Mouse (Mus musculus) forebrain, embryonic 16.5 days (tissue): ENCODE measurements around the gene Caprin1. TPM values are rescaled to one million over a fixed set of nuclear protein-coding genes. Genes with fewer than 3 reads are reported as not detected.
A peak's percentile ranks its signal among the peaks of the same experiment; 100 is the strongest.

Source experiments
- ATAC-seq: fragments of 200-750 bp; cut with Nextera tagmentation; 2 replicates; pipeline ENCODE4 v1.8.0; 2017; ENCODE audit warnings: mild to moderate bottlenecking, moderate library complexity
- H3K27ac ChIP-seq: fragments of 300-500 bp; sonication (generic); 2 replicates; pipeline ENCODE4 v1.5.1; 2014; ENCODE audit warnings: low read length, control low read depth
- H3K27me3 ChIP-seq: fragments of 300-500 bp; sonication (generic); replicated peaks from 2 replicates; pipeline ENCODE4 v1.6.1; 2014; ENCODE audit warnings: low read length; ENCODE audit not compliant: control insufficient read depth, insufficient read depth
- H3K36me3 ChIP-seq: fragments of 300-500 bp; sonication (generic); 2 replicates; pipeline ENCODE4 v1.6.1; 2014; ENCODE audit not compliant: control insufficient read depth, insufficient read depth
- H3K4me1 ChIP-seq: fragments of 300-500 bp; sonication (generic); replicated peaks from 2 replicates; pipeline ENCODE4 v1.6.1; 2014; ENCODE audit warnings: low read length; ENCODE audit not compliant: control insufficient read depth, insufficient read depth
- H3K4me2 ChIP-seq: fragments of 300-500 bp; sonication (generic); 2 replicates; pipeline ENCODE4 v1.6.1; 2014; ENCODE audit warnings: mild to moderate bottlenecking, low read length, control low read depth
- H3K4me3 ChIP-seq: fragments of 300-500 bp; sonication (generic); replicated peaks from 2 replicates; pipeline ENCODE4 v1.5.1; 2014; ENCODE audit warnings: mild to moderate bottlenecking, low read length, control low read depth
- H3K9ac ChIP-seq: fragments of 300-500 bp; sonication (generic); replicated peaks from 2 replicates; pipeline ENCODE4 v1.6.1; 2014; ENCODE audit warnings: low read depth, low read length, control low read depth
- H3K9me3 ChIP-seq: fragments of 300-500 bp; sonication (generic); 2 replicates; pipeline ENCODE4 v1.6.1; 2016; ENCODE audit warnings: low read length; ENCODE audit not compliant: control insufficient read depth
- WGBS: fragments of 180-500 bp; shearing (Covaris S2); extraction: QIAGEN DNeasy Blood & Tissue Kit; methylation state at CpG from one replicate; pipeline ENCODE4 v1.1.7; 2014; 5-methylcytosine and 5-hydroxymethylcytosine counted together
- polyA plus RNA-seq: library from polyadenylated mRNA; unstranded; fragments of >200 nt; fragmentation: Nextera tagmentation; extraction: Ambion mirVana; gene quantifications from 2 replicates; pipeline ENCODE4 v1.2.1, GENCODE M21; 2015

Gene Caprin1
- polyA plus RNA-seq, 1 experiment from 2014 or later: 472 TPM

- no peaks in the 10 kb centered on the region for H3K36me3 ChIP-seq
- ATAC-seq: no peak
- no peaks in the 10 kb centered on the region for H3K4me1 ChIP-seq
Observed at GRCm38 (mm10) chr2:103808466-103808865, 11.0 kb upstream of the Caprin1 start.

DNA sequence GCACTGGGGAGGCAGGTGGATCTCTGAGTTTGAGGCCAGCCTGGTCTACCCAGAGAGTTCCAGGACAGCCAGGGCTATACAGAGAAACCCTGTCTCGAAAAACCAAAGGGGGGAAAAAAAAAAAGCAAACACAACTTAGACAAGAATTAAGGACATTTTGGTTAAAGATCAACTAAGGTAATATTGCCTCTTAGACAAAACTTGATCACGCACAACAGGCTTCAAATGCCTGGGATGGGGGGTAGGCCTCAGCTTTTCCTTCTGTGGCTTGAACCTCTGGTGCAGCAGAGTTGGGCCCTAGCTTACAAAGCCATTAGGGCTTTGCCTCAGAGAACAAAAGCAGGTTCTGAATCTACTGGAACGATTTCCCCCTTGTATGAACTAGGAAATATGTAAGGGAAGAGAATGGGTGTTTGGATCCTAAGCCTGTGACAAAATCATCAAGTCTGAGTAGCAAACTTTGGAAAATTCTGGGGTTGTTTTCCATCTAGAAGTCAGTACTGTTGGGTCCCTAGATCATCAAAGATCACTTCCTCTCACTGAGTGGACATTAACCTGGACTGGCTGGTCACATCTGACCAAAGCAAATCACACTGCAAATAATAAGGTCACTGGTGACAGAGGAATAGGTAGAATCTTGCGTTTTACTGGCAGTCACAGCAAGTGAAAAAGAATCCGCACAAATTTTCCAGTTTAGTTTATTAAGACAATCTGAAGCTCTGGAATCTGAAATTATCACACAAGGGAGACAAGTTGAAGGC is 6.5 kb upstream of the Caprin1 start:
- H3K9me3 ChIP-seq: no peaks in the 10 kb centered on the region
- H3K4me3 ChIP-seq: no peak overlapping the region
- H3K36me3 ChIP-seq: no peaks in the 10 kb centered on the region
- no peaks in the 10 kb centered on the region for H3K4me1 ChIP-seq
- 90% methylated on average over 5 of the region's 5 CpGs for WGBS
- H3K27me3 ChIP-seq: no peaks in the 10 kb centered on the region
- H3K4me2 ChIP-seq: no peak overlapping the region
- H3K9ac ChIP-seq: no peak overlapping the region
- ATAC-seq: no peak
- H3K27ac ChIP-seq: no peak overlapping the region

More at GRCm38 (mm10) chr2:103808466-103808865, 11.0 kb upstream of the Caprin1 start:
- H3K9me3 ChIP-seq: no peaks in the 10 kb centered on the region
- H3K27me3 ChIP-seq: no peaks in the 10 kb centered on the region
- no peak overlapping the region for H3K9ac ChIP-seq
- H3K27ac ChIP-seq: no peak overlapping the region
- H3K4me2 ChIP-seq: no peak overlapping the region
- no peak overlapping the region for H3K4me3 ChIP-seq

GRCm38 (mm10) chr2:103802422-103802821 is 5.0 kb upstream of the Caprin1 start:
- Histone ChIP-seq H3K27me3 (no peaks in the 10 kb centered on the region), H3K36me3 (no peaks in the 10 kb centered on the region), H3K4me3 (no peak overlapping the region), H3K27ac (no peak overlapping the region), H3K9me3 (no peaks in the 10 kb centered on the region), H3K4me2 (no peak overlapping the region), H3K4me1 (peaks cover 6% of the 10 kb centered on the region; the same call in 1 of the 2 replicates), H3K9ac (no peak overlapping the region)
- no peak for ATAC-seq
- 94% methylated on average over 1 of the region's 1 CpGs for WGBS

DNA sequence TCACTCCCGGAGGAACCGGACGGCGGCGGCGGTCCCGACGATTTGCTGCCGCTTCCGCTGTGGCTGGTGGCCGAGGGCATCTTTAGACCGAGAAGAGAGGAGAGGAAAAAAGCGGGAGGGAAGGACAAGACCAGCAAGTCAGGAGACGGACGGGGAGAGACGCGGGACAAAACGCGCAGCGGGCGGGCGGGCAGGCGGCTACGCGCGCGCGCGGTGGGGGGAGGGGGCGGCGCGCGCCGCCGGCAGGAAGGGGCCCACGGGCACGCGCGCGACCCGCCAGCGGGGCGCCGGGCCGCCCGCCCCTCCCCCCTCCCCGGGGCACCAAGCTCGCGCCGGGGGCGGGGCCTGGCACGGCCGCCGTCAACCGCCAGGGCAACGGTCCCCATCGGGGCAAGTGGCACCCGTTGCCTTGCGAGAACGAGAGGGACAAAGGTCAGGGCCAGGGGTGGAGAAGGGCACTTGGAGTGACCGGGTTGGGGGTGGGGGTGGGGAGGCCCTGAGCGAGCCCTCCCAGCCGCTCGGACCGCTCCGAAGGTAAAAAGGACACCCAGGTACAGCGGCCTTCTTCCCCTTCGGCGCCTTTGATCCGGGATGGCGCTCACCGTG is 485 bp downstream of the Caprin1 start:
- 0% methylated on average over 39 of the region's 72 CpGs for WGBS
- ATAC-seq: peak; percentile 31
- Histone ChIP-seq H3K27ac (peak overlapping the region; percentile 99), H3K9ac (peak overlapping the region; percentile 99), H3K4me3 (peak overlapping the region; percentile 99), H3K4me1 (peaks cover 24% of the 10 kb centered on the region), H3K36me3 (0 out of 2 replicates have a peak, but pooled peaks cover 3% of the 10 kb centered on the region), H3K4me2 (peak overlapping the region; percentile 81), H3K9me3 (no peaks in the 10 kb centered on the region), H3K27me3 (no peaks in the 10 kb centered on the region)

GRCm38 (mm10) chr2:103796211-103796860 is 1.1 kb downstream of the Caprin1 start:
- peak; percentile 43 for ATAC-seq
- Histone ChIP-seq H3K27me3 (no peaks in the 10 kb centered on the region), H3K4me2 (peak overlapping the region; percentile 52), H3K27ac (peak overlapping the region; percentile 99), H3K4me3 (peak overlapping the region; percentile 99), H3K4me1 (peaks cover 26% of the 10 kb centered on the region), H3K36me3 (0 out of 2 replicates have a peak, but pooled peaks cover 3% of the 10 kb centered on the region), H3K9me3 (no peaks in the 10 kb centered on the region), H3K9ac (peak overlapping the region; percentile 99)
- under 1% methylated on average over 42 of the region's 42 CpGs for WGBS

- H3K27me3 ChIP-seq: no peaks in the 10 kb centered on the region
- peak overlapping the region; percentile 99 for H3K9ac ChIP-seq
- peak; percentile 77 for ATAC-seq
- peak overlapping the region; percentile 52 for H3K4me2 ChIP-seq
- no peaks in the 10 kb centered on the region for H3K9me3 ChIP-seq
- WGBS: under 1% methylated on average over 11 of the region's 11 CpGs
- peaks cover 30% of the 10 kb centered on the region for H3K4me1 ChIP-seq
- 0 out of 2 replicates have a peak, but pooled peaks cover 3% of the 10 kb centered on the region for H3K36me3 ChIP-seq
- H3K27ac ChIP-seq: peak overlapping the region; percentile 99
- H3K4me3 ChIP-seq: peak overlapping the region; percentile 99
Observed at GRCm38 (mm10) chr2:103795843-103796210, 1.6 kb downstream of the Caprin1 start.

DNA sequence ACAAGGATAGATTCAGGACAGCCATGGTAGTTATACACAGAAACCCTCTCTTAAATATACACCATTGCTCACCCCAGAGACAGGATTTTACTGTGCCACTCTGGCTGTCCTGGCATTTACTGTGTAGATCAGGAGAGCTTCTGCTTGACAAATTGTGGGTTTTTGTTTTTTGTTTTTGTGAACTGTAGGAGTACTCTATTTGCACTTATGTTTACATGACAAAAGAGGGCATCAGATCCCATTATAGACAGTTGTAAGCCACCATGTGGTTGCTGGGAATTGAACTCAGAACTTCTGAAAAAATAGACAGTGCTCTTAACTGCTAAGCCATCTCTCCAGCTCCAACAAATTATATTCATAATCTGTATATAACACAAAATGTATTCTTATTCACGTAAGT is 5.4 kb downstream of the Caprin1 start:
- Histone ChIP-seq H3K4me2 (no peak overlapping the region), H3K4me3 (no peak overlapping the region), H3K27ac (no peak overlapping the region), H3K27me3 (no peaks in the 10 kb centered on the region), H3K9me3 (no peaks in the 10 kb centered on the region), H3K4me1 (peaks cover 39% of the 10 kb centered on the region), H3K9ac (no peak overlapping the region), H3K36me3 (peaks cover 4% of the 10 kb centered on the region)
- 97% methylated on average over 1 of the region's 1 CpGs for WGBS
- ATAC-seq: no peak

- peaks cover 5% of the 10 kb centered on the region for H3K36me3 ChIP-seq
- no peak overlapping the region for H3K4me3 ChIP-seq
- H3K27ac ChIP-seq: no peak overlapping the region
- H3K4me1 ChIP-seq: peaks cover 15% of the 10 kb centered on the region
- H3K9me3 ChIP-seq: no peaks in the 10 kb centered on the region
- no peaks in the 10 kb centered on the region for H3K27me3 ChIP-seq
- WGBS: 97% methylated on average over 1 of the region's 1 CpGs
- no peak overlapping the region for H3K4me2 ChIP-seq
- H3K9ac ChIP-seq: no peak overlapping the region
- no peak for ATAC-seq
Observed at GRCm38 (mm10) chr2:103785735-103786134, 11.7 kb downstream of the Caprin1 start.

DNA sequence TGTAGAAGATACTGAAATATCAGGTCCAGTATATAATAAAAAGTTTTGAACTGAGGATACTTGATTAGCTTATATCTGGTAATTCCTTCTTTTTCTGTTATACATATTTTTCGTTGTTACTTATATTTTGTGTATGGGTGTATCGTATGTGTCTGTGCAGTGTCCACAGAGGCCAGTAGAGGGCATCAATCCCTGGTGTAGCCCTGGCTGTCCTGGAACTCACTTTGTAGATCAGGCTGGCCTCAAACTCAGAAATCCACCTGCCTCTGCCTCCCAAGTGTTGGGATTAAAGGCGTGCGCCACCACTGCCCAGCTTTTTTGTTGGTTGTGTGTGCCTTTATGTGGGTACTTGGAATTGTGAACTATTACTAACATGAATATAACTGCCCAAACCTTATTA is 12.8 kb downstream of the Caprin1 start:
- H3K4me3 ChIP-seq: no peak overlapping the region

More for the DNA sequence above, 12.8 kb downstream of the Caprin1 start:
- no peak overlapping the region for H3K4me2 ChIP-seq
- H3K36me3 ChIP-seq: peaks cover 10% of the 10 kb centered on the region
- H3K9ac ChIP-seq: no peak overlapping the region
- H3K4me1 ChIP-seq: peaks cover 6% of the 10 kb centered on the region
- H3K9me3 ChIP-seq: no peaks in the 10 kb centered on the region
- ATAC-seq: peak; percentile 38; the same call in 1 of the 2 replicates
- 90% methylated on average over 4 of the region's 4 CpGs for WGBS
- no peak overlapping the region for H3K27ac ChIP-seq
- H3K27me3 ChIP-seq: no peaks in the 10 kb centered on the region
